Mouse (Mus musculus) small intestine, adult 2 months (tissue): Measurements from ENCODE around the gene Gm3045. TPM values are rescaled to one million over a fixed set of nuclear protein-coding genes. Genes with fewer than 3 reads are reported as not detected.

Experiments
- H3K27ac ChIP-seq: fragments of 200-500 bp; 2 replicates; pipeline ENCODE4 v1.5.1; 2012; ENCODE audit warnings: low read depth, low read length, control low read depth, inconsistent platforms; ENCODE audit not compliant: insufficient read depth
- H3K27me3 ChIP-seq: fragments of 200-500 bp; 2 replicates; pipeline ENCODE4 v1.6.1; 2012; ENCODE audit warnings: mild to moderate bottlenecking, moderate library complexity, low read length, inconsistent platforms; ENCODE audit not compliant: control insufficient read depth, insufficient read depth
- H3K36me3 ChIP-seq: fragments of 200-500 bp; 2 replicates; pipeline ENCODE4 v1.6.1; 2012; ENCODE audit warnings: mild to moderate bottlenecking, low read length, control low read depth, inconsistent platforms; ENCODE audit not compliant: control insufficient read depth, insufficient read depth
- H3K4me1 ChIP-seq: fragments of 200-500 bp; 2 replicates; pipeline ENCODE4 v1.6.1; 2012; ENCODE audit warnings: low read length, inconsistent platforms, mixed read lengths; ENCODE audit not compliant: control insufficient read depth, insufficient read depth, insufficient read length
- H3K4me3 ChIP-seq: fragments of 200-500 bp; 2 replicates; pipeline ENCODE4 v1.5.1; 2012; ENCODE audit warnings: low read depth, mild to moderate bottlenecking, control low read depth, inconsistent platforms, low read length, moderate library complexity
- CTCF ChIP-seq: fragments of 200-500 bp; IDR thresholded peaks from 2 replicates; pipeline ENCODE4 v1.5.1; 2012; ENCODE audit warnings: low read depth, mild to moderate bottlenecking, control low read depth, inconsistent platforms, low read length, moderate library complexity, mixed read lengths; ENCODE audit not compliant: insufficient replicate concordance, insufficient read length; ENCODE audit errors: extremely low read depth
- POLR2A ChIP-seq: fragments of 200-500 bp; IDR thresholded peaks from 2 replicates; pipeline ENCODE4 v1.6.1; 2012; ENCODE audit warnings: low read depth, mild to moderate bottlenecking, control low read depth, inconsistent platforms, low read length, moderate library complexity
- WGBS: fragments of 180-500 bp; shearing (Covaris S2); methylation state at CpG from one replicate; pipeline ENCODE4 v1.1.7; 2018; 5-methylcytosine and 5-hydroxymethylcytosine counted together
- polyA plus RNA-seq: library from polyadenylated mRNA; depleted of rRNA; stranded (reverse); fragments of >200 nt; gene quantifications from 2 replicates; pipeline ENCODE4 v1.2.3, GENCODE M21; 2012

Gm3045 gene
- polyA plus RNA-seq, 1 experiment = not detected

DNA sequence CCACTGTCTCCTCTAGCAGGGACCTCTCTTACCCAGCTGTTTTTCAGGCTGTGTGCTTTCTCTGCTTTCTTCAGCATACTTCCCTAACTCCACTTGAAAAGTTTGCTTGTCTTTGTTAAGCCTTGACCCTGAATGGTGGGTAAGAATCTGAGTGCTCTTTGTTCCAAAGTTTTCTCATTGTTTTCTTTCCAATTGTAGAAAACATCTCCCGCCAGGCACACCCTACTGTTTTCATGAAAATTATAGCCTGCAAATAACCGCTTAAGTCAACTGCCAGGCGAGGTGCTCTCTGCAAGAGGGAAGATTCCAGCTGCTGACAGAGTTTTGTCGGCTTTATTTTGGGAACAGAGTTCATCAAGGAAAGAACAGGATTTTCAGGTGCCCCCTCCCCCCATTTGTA is 25.2 kb upstream of the Gm3045 start:
- 60% methylated on average over 4 of the region's 4 CpGs for whole genome bisulfite sequencing
- H3K36me3 ChIP-seq = no peaks in the 10 kb centered on the region
- TF ChIP-seq CTCF = no peak
- no peak for TF ChIP-seq POLR2A
- H3K4me3 ChIP-seq = no peak overlapping the region
- H3K27ac ChIP-seq = no peak overlapping the region
- H3K4me1 ChIP-seq = no peaks in the 10 kb centered on the region
- H3K27me3 ChIP-seq = no peaks in the 10 kb centered on the region

DNA sequence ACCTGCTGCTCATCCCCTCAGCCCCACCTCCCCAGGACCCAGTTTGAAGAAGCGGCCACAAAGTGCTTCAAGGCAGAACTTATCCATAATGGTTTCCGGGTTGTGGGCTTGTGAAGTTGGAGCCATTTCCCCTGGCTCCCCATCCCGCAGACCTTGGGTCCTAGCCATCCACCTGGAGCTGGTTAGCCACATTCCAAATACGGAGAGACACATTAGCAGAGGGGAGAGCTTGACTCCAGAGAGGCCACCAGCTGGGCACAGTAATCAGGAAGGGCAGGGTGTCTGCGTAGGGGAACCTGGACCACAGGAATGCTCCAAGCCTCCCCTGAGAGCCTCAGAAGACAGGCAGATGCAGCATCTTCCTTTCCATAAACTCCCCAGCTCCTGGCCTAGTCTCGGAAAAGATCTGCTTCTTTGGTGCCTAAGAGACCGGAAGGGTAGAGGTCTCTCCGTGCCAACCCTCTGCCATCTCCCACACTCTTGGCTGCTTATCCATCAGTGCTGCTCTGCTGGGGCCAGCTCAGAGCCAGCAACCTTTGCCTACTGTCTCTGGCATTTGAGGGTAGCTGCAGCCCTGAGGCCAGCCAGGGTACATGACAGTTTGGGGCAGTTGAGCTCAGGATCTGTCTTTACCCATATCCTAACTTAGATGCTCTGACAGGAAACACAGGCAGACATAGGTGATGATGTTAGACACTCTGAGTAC is 22.9 kb upstream of the Gm3045 start:
- WGBS = 80% methylated on average over 8 of the region's 8 CpGs
- Histone ChIP-seq H3K4me3 (no peak overlapping the region), H3K36me3 (no peaks in the 10 kb centered on the region), H3K27ac (no peak overlapping the region), H3K4me1 (no peaks in the 10 kb centered on the region), H3K27me3 (no peaks in the 10 kb centered on the region)
- no peak for TF ChIP-seq POLR2A
- no peak for TF ChIP-seq CTCF

DNA sequence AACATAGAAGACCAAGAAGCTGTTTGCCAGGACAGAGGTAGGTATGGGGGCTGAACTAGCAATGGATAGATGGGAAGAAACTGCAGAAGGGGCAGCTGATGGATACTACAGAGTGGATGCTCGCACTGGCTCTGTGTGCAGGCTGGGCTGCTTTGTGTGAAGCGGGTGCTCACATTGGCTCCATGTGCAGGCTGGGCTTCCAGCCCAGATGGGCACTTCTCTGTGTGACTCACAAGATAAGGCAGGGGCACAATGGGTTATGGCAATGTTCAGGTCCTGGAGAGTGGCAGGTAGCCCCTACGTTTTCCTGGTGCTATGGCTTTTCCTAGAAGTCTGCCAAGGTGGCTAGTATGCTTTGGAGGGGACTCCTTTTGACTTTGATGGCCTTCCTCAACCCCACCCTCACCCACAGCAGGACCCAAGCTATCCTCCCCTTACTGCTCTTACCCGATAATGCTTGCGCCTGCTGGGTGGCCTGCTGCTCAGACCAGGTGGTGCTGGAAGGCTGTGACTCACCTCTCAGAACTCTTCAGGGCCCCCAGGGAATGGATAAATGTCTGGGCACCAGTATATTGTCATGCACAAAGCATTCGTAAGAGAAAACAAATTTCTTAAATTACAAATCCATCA is 21.8 kb upstream of the Gm3045 start:
- H3K27me3 ChIP-seq = no peaks in the 10 kb centered on the region
- no peak overlapping the region for H3K4me3 ChIP-seq
- WGBS = 59% methylated on average over 6 of the region's 6 CpGs
- TF ChIP-seq CTCF (no peak), POLR2A (no peak)
- H3K27ac ChIP-seq = no peak overlapping the region
- H3K36me3 ChIP-seq = no peaks in the 10 kb centered on the region
- H3K4me1 ChIP-seq = no peaks in the 10 kb centered on the region

DNA sequence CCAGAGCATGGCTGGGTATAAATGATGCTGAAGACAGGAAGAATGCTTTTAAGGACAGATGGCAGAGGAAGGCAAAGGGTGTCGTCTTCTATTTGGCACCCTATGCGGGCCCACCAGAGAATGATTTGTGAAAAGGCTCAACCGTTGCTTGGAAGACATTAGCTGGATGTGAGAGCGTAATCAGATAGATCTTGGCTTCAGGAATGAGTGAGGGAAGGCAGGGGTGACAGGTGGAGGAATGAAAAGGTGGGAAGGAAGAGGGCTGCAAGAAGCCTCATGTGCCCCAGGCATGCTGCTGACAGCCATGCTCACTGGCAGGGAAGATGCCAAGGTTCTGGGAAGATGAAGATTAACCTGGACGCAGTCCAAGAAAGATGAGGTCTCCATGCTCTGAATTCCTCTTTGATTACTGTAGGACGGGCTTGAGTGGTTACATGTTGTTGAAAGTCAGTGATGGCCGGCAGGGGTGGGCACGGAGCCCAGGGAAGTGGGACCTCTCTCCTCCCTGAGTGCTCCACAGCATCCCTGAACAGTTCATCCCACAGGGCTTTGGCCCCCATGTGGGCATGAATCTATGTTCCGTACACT is 14.0 kb upstream of the Gm3045 start:
- no peak overlapping the region for H3K4me3 ChIP-seq
- no peak overlapping the region for H3K27ac ChIP-seq
- H3K36me3 ChIP-seq = no peaks in the 10 kb centered on the region
- no peaks in the 10 kb centered on the region for H3K27me3 ChIP-seq
- TF ChIP-seq POLR2A (no peak), CTCF (no peak)
- 87% methylated on average over 9 of the region's 9 CpGs for whole genome bisulfite sequencing
- H3K4me1 ChIP-seq = no peaks in the 10 kb centered on the region

DNA sequence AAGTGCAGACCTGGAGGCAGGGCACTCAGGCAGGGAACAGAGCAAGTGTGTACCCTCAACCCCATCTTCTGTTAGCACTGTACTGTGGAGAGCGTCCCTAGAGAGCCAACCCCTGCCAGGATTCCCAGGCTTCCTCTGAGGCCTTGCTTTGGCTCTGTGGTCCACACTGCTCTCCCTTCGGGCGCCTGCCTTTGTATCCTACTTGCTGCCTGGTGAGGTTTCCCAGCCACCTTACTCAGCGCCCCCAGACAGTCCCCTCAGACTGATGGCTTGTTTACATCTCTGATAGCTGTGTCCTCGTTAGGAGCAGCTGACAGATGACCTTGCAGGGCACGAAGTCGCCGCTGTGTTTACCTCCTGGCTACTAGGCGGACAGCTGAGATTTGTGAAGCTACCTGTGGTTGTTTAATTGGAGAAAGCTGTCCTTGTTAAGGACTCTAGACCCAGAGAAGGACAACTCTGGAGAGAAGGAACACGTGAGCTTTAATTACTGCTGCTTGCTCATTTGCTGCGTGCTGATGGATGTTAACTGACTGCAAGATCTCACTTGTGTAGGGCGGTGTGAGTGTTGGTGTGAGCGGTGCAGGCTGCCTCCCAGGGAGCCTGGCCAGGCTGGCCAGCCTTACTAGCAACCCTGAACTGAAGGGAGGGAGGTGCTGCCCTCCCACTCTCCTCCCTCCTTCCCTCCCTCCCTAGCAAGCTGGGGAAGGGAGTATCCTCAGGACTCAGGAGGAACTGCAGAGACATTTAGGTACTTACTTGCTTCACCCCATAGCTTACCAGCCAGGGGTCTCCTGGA is 7.5 kb upstream of the Gm3045 start:
- H3K4me3 ChIP-seq = no peak overlapping the region
- no peak overlapping the region for H3K27ac ChIP-seq
- no peaks in the 10 kb centered on the region for H3K4me1 ChIP-seq
- H3K36me3 ChIP-seq = no peaks in the 10 kb centered on the region
- TF ChIP-seq CTCF (no peak), POLR2A (no peak)
- H3K27me3 ChIP-seq = no peaks in the 10 kb centered on the region
- 42% methylated on average over 13 of the region's 13 CpGs for WGBS

DNA sequence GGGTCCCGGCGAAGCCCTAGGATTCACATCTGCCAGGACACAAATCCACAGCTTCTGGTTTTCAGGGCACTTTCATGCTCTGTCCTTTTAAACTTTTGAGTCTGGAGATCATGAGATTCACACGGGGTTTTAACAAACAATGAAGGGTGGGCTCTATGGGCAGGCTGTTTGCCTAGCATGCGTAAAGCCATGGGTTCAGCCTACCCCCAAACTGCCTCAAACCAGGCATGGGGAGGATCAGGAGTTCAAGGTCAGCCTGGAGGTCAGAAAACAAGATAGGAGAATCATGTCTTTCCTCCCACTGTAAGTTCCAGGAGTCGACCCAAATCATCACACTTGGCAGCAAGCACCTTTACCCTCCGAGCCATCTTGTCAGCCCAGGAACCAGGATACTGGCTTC is 6.9 kb upstream of the Gm3045 start:
- TF ChIP-seq CTCF (no peak), POLR2A (no peak)
- Histone ChIP-seq H3K36me3 (no peaks in the 10 kb centered on the region), H3K27me3 (no peaks in the 10 kb centered on the region), H3K4me3 (no peak overlapping the region), H3K4me1 (no peaks in the 10 kb centered on the region), H3K27ac (no peak overlapping the region)
- WGBS = 64% methylated on average over 6 of the region's 6 CpGs

DNA sequence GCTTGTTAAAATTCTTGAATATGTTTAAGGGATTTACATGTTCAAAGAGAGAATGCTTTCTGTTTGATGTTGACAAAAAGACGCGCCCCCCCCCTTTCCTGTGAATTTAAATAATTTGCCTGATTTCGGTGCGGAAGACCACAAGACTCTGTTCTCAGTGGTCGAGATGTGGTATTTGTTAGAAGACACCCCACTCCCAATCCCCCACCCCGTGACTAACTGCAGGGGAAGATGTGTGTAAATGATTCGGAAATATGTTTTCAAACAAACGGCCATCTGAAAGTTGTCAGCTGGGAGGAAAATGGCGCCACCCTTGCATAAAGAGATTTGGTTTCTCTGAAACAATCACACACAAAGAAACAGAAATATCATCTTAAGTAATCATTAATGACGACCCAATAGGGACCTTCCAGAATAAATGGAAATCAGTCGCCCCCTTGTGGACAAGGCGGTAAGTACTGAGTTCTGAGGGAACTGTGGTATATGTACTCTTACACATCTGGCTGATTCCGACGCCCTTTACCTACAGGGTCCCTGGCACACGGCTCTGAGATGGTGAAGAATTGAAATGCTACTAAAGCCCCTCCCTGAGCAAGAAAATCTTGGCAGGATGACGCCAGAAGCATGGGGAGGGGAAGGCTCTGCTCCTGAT is 4.2 kb upstream of the Gm3045 start:
- Histone ChIP-seq H3K27ac (no peak overlapping the region), H3K36me3 (no peaks in the 10 kb centered on the region), H3K4me3 (no peak overlapping the region), H3K4me1 (no peaks in the 10 kb centered on the region), H3K27me3 (no peaks in the 10 kb centered on the region)
- TF ChIP-seq POLR2A (no peak), CTCF (no peak; the same call in 1 of the 2 replicates)
- 22% methylated on average over 16 of the region's 16 CpGs for WGBS
